Mouse (Mus musculus) thymus, postnatal 25 days (tissue): ENCODE results near the gene Cachd1.

ENCODE experiments used
- DNase-seq: peaks from one replicate; pipeline ENCODE4 v3.0.0; 2022

The Cachd1 gene

DNA sequence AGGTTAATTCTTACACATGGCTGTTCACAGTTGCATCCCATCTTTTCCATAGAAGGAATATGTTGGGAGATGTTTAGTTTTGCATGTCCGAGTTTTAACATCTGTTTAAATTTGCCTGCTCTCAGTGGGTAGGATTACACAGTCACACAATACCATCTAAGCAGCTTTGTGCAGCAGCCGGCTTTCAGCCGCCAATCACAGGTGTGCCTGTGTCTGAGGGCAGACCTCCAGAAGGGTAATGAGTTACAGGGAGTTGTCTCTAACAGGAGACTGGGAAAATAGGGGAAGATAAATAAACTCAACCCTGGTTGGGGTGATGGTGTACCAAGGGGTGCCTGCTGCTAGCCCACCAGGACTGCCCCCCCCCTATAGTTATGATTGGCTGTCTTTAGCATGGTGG lies 299.9 kb downstream of the Cachd1 start:
- no peak for DNase-seq
